Mouse (Mus musculus) hindbrain, embryonic 16.5 days (tissue): ENCODE measurements around the gene Fat2. TPM values are rescaled to one million over a fixed set of nuclear protein-coding genes. Genes with fewer than 3 reads are reported as not detected.
A peak's percentile ranks its signal among the peaks of the same experiment; 100 is the strongest.

Experiments
- ATAC-seq: fragments of 200-750 bp; cut with Nextera tagmentation; 2 replicates; pipeline ENCODE4 v1.8.0; 2017; ENCODE audit warnings: moderate TSS enrichment, moderate library complexity
- H3K27ac ChIP-seq: fragments of 300-500 bp; sonication (generic); 2 replicates; pipeline ENCODE4 v1.5.1; 2014; ENCODE audit warnings: low read depth, mild to moderate bottlenecking, control low read depth, low read length, moderate library complexity
- H3K27me3 ChIP-seq: fragments of 300-500 bp; sonication (generic); replicated peaks from 2 replicates; pipeline ENCODE4 v1.6.1; 2014; ENCODE audit warnings: low read length; ENCODE audit not compliant: control insufficient read depth, insufficient read depth
- H3K36me3 ChIP-seq: fragments of 300-500 bp; sonication (generic); 2 replicates; pipeline ENCODE4 v1.6.1; 2014; ENCODE audit warnings: mild to moderate bottlenecking, low read length, moderate library complexity, mixed read lengths; ENCODE audit not compliant: control insufficient read depth, insufficient read depth
- H3K4me1 ChIP-seq: fragments of 300-500 bp; sonication (generic); 2 replicates; pipeline ENCODE4 v1.6.1; 2014; ENCODE audit warnings: low read depth, low read length; ENCODE audit not compliant: control insufficient read depth, insufficient read depth
- H3K4me2 ChIP-seq: fragments of 300-500 bp; sonication (generic); 2 replicates; pipeline ENCODE4 v1.6.1; 2014; ENCODE audit warnings: mild to moderate bottlenecking, low read length, control low read depth, moderate library complexity
- H3K4me3 ChIP-seq: fragments of 300-500 bp; sonication (generic); 2 replicates; pipeline ENCODE4 v1.5.1; 2014; ENCODE audit warnings: mild to moderate bottlenecking, low read length, control low read depth, moderate library complexity
- H3K9ac ChIP-seq: fragments of 300-500 bp; sonication (generic); 2 replicates; pipeline ENCODE4 v1.6.1; 2014; ENCODE audit warnings: low read depth, mild to moderate bottlenecking, control low read depth, low read length, moderate library complexity
- H3K9me3 ChIP-seq: fragments of 300-500 bp; sonication (generic); 2 replicates; pipeline ENCODE4 v1.6.1; 2014; ENCODE audit warnings: mild to moderate bottlenecking, low read length, moderate library complexity; ENCODE audit not compliant: control insufficient read depth
- WGBS: fragments of 180-500 bp; shearing (Covaris S2); extraction: QIAGEN DNeasy Blood & Tissue Kit; methylation state at CpG from one replicate; pipeline ENCODE4 v1.1.7; 2014; 5-methylcytosine and 5-hydroxymethylcytosine counted together
- polyA plus RNA-seq: library from polyadenylated mRNA; unstranded; fragments of >200 nt; fragmentation: Nextera tagmentation; extraction: Ambion mirVana; gene quantifications from 2 replicates; pipeline ENCODE4 v1.2.1, GENCODE M21; 2015

Fat2 gene
- polyA plus RNA-seq, 1 experiment from 2014 or later, result 0.45 TPM

GRCm38 (mm10) chr11:55367783-55368182 is 31.4 kb upstream of the Fat2 start:
- Histone ChIP-seq H3K9me3 (no peaks in the 10 kb centered on the region), H3K4me1 (no peaks in the 10 kb centered on the region), H3K9ac (no peak overlapping the region), H3K27ac (no peak overlapping the region), H3K36me3 (no peaks in the 10 kb centered on the region), H3K4me2 (no peak overlapping the region), H3K4me3 (no peak overlapping the region), H3K27me3 (no peaks in the 10 kb centered on the region)
- WGBS, result 72% methylated on average over 10 of the region's 10 CpGs
- no peak for ATAC-seq

GRCm38 (mm10) chr11:55365840-55366239 is 29.5 kb upstream of the Fat2 start:
- Histone ChIP-seq H3K9me3 (no peaks in the 10 kb centered on the region), H3K36me3 (no peaks in the 10 kb centered on the region), H3K9ac (no peak overlapping the region), H3K4me3 (no peak overlapping the region), H3K4me1 (no peaks in the 10 kb centered on the region), H3K27me3 (no peaks in the 10 kb centered on the region), H3K27ac (no peak overlapping the region), H3K4me2 (no peak overlapping the region)
- ATAC-seq, result no peak
- WGBS, result 79% methylated on average over 5 of the region's 5 CpGs

- Histone ChIP-seq H3K9ac (no peak overlapping the region), H3K4me1 (no peaks in the 10 kb centered on the region), H3K9me3 (no peaks in the 10 kb centered on the region), H3K27me3 (no peaks in the 10 kb centered on the region), H3K4me3 (no peak overlapping the region), H3K27ac (no peak overlapping the region), H3K4me2 (no peak overlapping the region), H3K36me3 (no peaks in the 10 kb centered on the region)
- no peak for ATAC-seq
- 71% methylated on average over 4 of the region's 4 CpGs for WGBS
Observed at GRCm38 (mm10) chr11:55365242-55365641, 28.9 kb upstream of the Fat2 start.

- no peak for ATAC-seq
- Histone ChIP-seq H3K9me3 (no peaks in the 10 kb centered on the region), H3K4me1 (no peaks in the 10 kb centered on the region), H3K36me3 (no peaks in the 10 kb centered on the region), H3K27ac (no peak overlapping the region), H3K27me3 (no peaks in the 10 kb centered on the region), H3K4me3 (no peak overlapping the region), H3K4me2 (no peak overlapping the region), H3K9ac (no peak overlapping the region)
- WGBS, result 85% methylated on average over 3 of the region's 3 CpGs
Observed at GRCm38 (mm10) chr11:55364662-55365061, 28.3 kb upstream of the Fat2 start.

- no peak for ATAC-seq
- Histone ChIP-seq H3K4me2 (no peak overlapping the region), H3K36me3 (no peaks in the 10 kb centered on the region), H3K27me3 (no peaks in the 10 kb centered on the region), H3K4me3 (no peak overlapping the region), H3K9ac (no peak overlapping the region), H3K9me3 (no peaks in the 10 kb centered on the region), H3K4me1 (no peaks in the 10 kb centered on the region), H3K27ac (no peak overlapping the region)
- 80% methylated on average over 15 of the region's 15 CpGs for WGBS
Observed at GRCm38 (mm10) chr11:55358094-55358783, 21.9 kb upstream of the Fat2 start.

- Histone ChIP-seq H3K4me1 (no peaks in the 10 kb centered on the region), H3K4me3 (no peak overlapping the region), H3K27ac (no peak overlapping the region), H3K9ac (no peak overlapping the region), H3K4me2 (no peak overlapping the region), H3K36me3 (no peaks in the 10 kb centered on the region), H3K9me3 (no peaks in the 10 kb centered on the region), H3K27me3 (no peaks in the 10 kb centered on the region)
- no peak for ATAC-seq
- WGBS, result 83% methylated on average over 2 of the region's 2 CpGs
Observed at GRCm38 (mm10) chr11:55356846-55357245, 20.5 kb upstream of the Fat2 start.

GRCm38 (mm10) chr11:55341961-55342371 is 5.6 kb upstream of the Fat2 start:
- Histone ChIP-seq H3K9me3 (no peaks in the 10 kb centered on the region), H3K4me3 (no peak overlapping the region), H3K4me2 (no peak overlapping the region), H3K36me3 (no peaks in the 10 kb centered on the region), H3K27me3 (no peaks in the 10 kb centered on the region), H3K27ac (no peak overlapping the region; the same call in 1 of the 2 replicates), H3K4me1 (no peaks in the 10 kb centered on the region), H3K9ac (no peak overlapping the region)
- ATAC-seq, result peak; percentile 84
- 67% methylated on average over 11 of the region's 11 CpGs for WGBS

- no peak overlapping the region for H3K27ac ChIP-seq
- 92% methylated on average over 2 of the region's 2 CpGs for WGBS
- no peaks in the 10 kb centered on the region for H3K27me3 ChIP-seq
- H3K4me2 ChIP-seq, result no peak overlapping the region
- no peaks in the 10 kb centered on the region for H3K9me3 ChIP-seq
- H3K4me1 ChIP-seq, result no peaks in the 10 kb centered on the region
- ATAC-seq, result no peak
- no peaks in the 10 kb centered on the region for H3K36me3 ChIP-seq
- H3K9ac ChIP-seq, result no peak overlapping the region
- H3K4me3 ChIP-seq, result no peak overlapping the region
Observed at GRCm38 (mm10) chr11:55340789-55341188, 4.4 kb upstream of the Fat2 start.

GRCm38 (mm10) chr11:55337032-55337769 is 837 bp upstream of the Fat2 start:
- H3K4me1 ChIP-seq, result no peaks in the 10 kb centered on the region
- H3K4me3 ChIP-seq, result no peak overlapping the region
- no peaks in the 10 kb centered on the region for H3K36me3 ChIP-seq
- H3K4me2 ChIP-seq, result no peak overlapping the region
- no peak for ATAC-seq
- WGBS, result 79% methylated on average over 5 of the region's 5 CpGs
- H3K27ac ChIP-seq, result no peak overlapping the region
- no peaks in the 10 kb centered on the region for H3K9me3 ChIP-seq
- no peaks in the 10 kb centered on the region for H3K27me3 ChIP-seq
- H3K9ac ChIP-seq, result no peak overlapping the region
